Mouse (Mus musculus) myocyte (in vitro differentiated cells): ENCODE results near the gene Palld.

Experiments used
- E2F4 ChIP-seq: IDR thresholded peaks from one replicate; pipeline ENCODE4 v1.6.1; 2011; ENCODE audit warnings: mild to moderate bottlenecking, control low read depth, moderate library complexity; ENCODE audit not compliant: insufficient read depth
- MYOD1 ChIP-seq, 3 experiments: IDR thresholded peaks; one replicate each; pipeline ENCODE4 v1.6.1; 2011; ENCODE audit warnings: control low read depth in 2 of 3, low read depth in 2 of 3, mild to moderate bottlenecking in 2 of 3, moderate library complexity in 1 of 3; ENCODE audit not compliant: insufficient read length in 2 of 3, control insufficient read depth in 1 of 3
- MYOG ChIP-seq, 3 experiments: IDR thresholded peaks; one replicate each; pipeline ENCODE4 v1.6.1; 2011; ENCODE audit warnings: control low read depth in 2 of 3, low read depth in 2 of 3, mild to moderate bottlenecking in 2 of 3; ENCODE audit not compliant: insufficient read length in 2 of 3, control insufficient read depth in 1 of 3, insufficient read depth in 1 of 3
- POLR2A ChIP-seq: IDR thresholded peaks from one replicate; pipeline ENCODE4 v1.6.1; 2011; ENCODE audit warnings: low read depth, mild to moderate bottlenecking, control low read depth, moderate library complexity; ENCODE audit not compliant: insufficient read length
- REST ChIP-seq: IDR thresholded peaks from one replicate; pipeline ENCODE4 v1.6.1; 2011; ENCODE audit warnings: mild to moderate bottlenecking, control low read depth, moderate library complexity; ENCODE audit not compliant: insufficient read depth, insufficient read length
- USF1 ChIP-seq: IDR thresholded peaks from one replicate; pipeline ENCODE4 v1.6.1; 2011; ENCODE audit warnings: low read depth, mild to moderate bottlenecking, control low read depth, moderate library complexity

- TF ChIP-seq POLR2A (no peak), E2F4 (no peak), REST (no peak), MYOD1 (IDR thresholded peaks at IDR 0.05; ENCODE audit: control insufficient read depth in 1 of 3, insufficient read length in 2 of 3, low read depth in 2 of 3) (no peak), USF1 (no peak), MYOG (IDR thresholded peaks at IDR 0.05; ENCODE audit: control insufficient read depth in 1 of 3, insufficient read depth in 1 of 3, insufficient read length in 2 of 3, low read depth in 2 of 3) (no peak)
Observed at GRCm38 (mm10) chr8:61639596-61639995, 262.9 kb downstream of the Palld start.
